Mouse (Mus musculus) olfactory bulb, adult 2 months (tissue): ENCODE data around the gene Fam227a. TPM values are rescaled to one million over a fixed set of nuclear protein-coding genes. Genes with fewer than 3 reads are reported as not detected.

Source experiments
- H3K27ac ChIP-seq: fragments of 200-500 bp; 2 replicates; pipeline ENCODE4 v1.5.1; 2012; ENCODE audit warnings: low read depth, low read length; ENCODE audit not compliant: insufficient read depth
- H3K4me1 ChIP-seq: fragments of 200-500 bp; 2 replicates; pipeline ENCODE4 v1.6.1; 2012; ENCODE audit warnings: low read length; ENCODE audit not compliant: control insufficient read depth, insufficient read depth
- H3K4me3 ChIP-seq: fragments of 200-500 bp; 2 replicates; pipeline ENCODE4 v1.5.1; 2012; ENCODE audit warnings: mild to moderate bottlenecking, low read depth, low read length, moderate library complexity; ENCODE audit not compliant: insufficient read depth
- CTCF ChIP-seq: fragments of 200-500 bp; IDR thresholded peaks from 2 replicates; pipeline ENCODE4 v1.5.1; 2012; ENCODE audit warnings: low read depth, mild to moderate bottlenecking, low read length, moderate library complexity; ENCODE audit not compliant: insufficient read depth
- POLR2A ChIP-seq: fragments of 200-500 bp; IDR thresholded peaks from 2 replicates; pipeline ENCODE4 v1.6.1; 2012; ENCODE audit warnings: mild to moderate bottlenecking, low read depth, low read length, moderate library complexity; ENCODE audit not compliant: insufficient read depth
- WGBS: fragments of 180-500 bp; shearing (Covaris S2); methylation state at CpG from one replicate; pipeline ENCODE4 v1.1.7; 2018; 5-methylcytosine and 5-hydroxymethylcytosine counted together
- polyA plus RNA-seq: library from polyadenylated mRNA; stranded (reverse); fragments of >200 nt; gene quantifications from 2 replicates; pipeline ENCODE4 v1.2.4, GENCODE M21; 2012; ENCODE audit warnings: low replicate concordance; ENCODE audit not compliant: missing spikeins, insufficient read depth, insufficient read length

Fam227a gene
- polyA plus RNA-seq, 1 experiment = not detected

DNA sequence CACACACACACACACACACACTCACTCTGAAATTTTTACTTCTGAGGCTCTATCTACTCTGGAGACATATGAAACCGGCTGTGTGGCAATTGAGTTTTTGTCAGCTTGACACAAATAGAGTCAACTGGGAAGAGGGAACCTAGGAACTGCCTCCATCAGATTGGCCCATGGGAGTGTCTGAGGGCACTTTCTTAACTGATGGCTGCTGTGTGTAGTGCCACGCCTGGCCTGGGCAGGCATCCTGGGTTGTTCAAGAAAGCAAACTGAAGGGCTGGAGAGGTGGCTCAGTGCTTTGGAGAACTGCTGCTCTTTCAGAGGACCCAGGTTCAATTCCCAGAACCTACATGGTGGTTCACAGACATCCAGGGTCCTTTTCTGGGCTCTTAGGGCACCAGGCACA, 13.3 kb downstream of the Fam227a start:
- WGBS = 85% methylated on average over 2 of the region's 2 CpGs
- peaks cover 8% of the 10 kb centered on the region; the same call in 1 of the 2 replicates for H3K4me1 ChIP-seq

DNA sequence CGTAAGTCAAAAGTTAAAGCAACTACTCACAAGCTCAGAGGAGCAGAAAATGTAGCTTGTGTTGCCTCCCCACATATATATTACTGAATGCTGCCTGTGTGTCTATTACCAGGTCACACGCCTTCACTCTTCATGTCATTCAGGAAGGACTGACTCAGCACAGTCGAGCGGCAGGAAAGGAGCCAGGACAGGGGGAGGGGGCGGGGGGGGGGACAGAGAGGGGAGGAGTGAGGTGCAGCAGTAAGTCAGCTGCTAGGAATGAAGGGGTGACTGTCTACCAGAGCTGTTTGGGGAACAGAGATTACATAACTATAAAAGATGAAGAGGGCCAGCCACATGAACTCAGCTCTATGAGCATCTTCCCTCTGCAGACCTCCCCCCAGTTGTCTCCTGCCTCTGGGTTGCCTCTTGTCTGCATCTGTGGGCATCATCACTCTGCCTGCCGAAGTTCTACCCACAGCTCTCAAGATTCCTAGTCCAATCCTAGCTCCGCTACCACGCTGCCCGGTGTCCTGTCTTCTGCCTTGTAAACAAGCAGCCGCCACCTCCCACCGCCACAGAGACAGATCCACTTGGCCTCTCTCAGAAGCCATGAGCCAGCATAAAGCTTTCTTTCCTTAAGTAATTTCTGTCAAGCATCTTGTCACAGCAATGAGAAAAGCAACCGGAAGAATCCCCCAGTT, 17.5 kb downstream of the Fam227a start:
- no peak for TF ChIP-seq POLR2A
- TF ChIP-seq CTCF = no peak
- Histone ChIP-seq H3K27ac (no peak overlapping the region), H3K4me3 (no peak overlapping the region), H3K4me1 (peaks cover 4% of the 10 kb centered on the region; the same call in 1 of the 2 replicates)
- 53% methylated on average over 12 of the region's 12 CpGs for WGBS

More for the DNA sequence above, 13.3 kb downstream of the Fam227a start:
- Histone ChIP-seq H3K4me3 (no peak overlapping the region), H3K27ac (no peak overlapping the region)
- TF ChIP-seq CTCF (no peak), POLR2A (no peak)

GRCm38 (mm10) chr15:79630471-79630870, 28.3 kb downstream of the Fam227a start:
- WGBS = 87% methylated on average over 2 of the region's 2 CpGs
- H3K27ac ChIP-seq = no peak overlapping the region
- TF ChIP-seq CTCF (no peak), POLR2A (no peak)
- H3K4me1 ChIP-seq = no peaks in the 10 kb centered on the region
- no peak overlapping the region for H3K4me3 ChIP-seq

DNA sequence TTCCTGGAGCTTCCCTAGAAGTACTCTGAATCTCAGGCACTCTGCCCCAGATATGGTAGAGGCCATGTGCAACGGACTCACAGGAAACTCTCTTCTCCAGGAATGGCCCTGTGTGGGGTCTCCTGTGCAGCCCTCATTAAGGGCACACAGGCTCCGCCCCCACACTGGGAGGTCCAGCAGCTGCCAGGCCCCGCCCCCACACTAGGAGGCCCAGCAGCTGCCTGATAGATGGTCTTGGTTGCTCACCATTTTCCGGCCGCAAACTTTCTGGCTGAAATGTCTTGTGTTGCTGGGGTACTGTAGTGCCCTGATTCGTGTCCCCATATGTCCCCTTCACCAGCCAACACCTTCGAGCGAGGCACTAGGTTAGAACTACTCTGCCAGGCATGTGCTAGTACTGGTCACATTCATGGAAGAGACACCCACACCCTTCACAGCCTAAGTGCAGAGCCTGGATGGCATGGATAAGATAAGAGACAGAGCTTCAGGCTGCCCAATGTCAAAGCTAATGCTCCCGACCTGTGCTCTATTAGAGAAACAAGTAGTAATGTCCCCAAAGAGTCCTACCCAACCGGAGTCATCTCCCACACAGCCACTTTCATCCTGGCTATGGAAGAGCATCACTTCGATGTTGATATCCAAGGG, 38.9 kb downstream of the Fam227a start:
- H3K4me3 ChIP-seq = no peak overlapping the region
- H3K4me1 ChIP-seq = no peaks in the 10 kb centered on the region
- H3K27ac ChIP-seq = no peak overlapping the region
- TF ChIP-seq CTCF = no peak
- no peak for TF ChIP-seq POLR2A
- 86% methylated on average over 11 of the region's 11 CpGs for WGBS

DNA sequence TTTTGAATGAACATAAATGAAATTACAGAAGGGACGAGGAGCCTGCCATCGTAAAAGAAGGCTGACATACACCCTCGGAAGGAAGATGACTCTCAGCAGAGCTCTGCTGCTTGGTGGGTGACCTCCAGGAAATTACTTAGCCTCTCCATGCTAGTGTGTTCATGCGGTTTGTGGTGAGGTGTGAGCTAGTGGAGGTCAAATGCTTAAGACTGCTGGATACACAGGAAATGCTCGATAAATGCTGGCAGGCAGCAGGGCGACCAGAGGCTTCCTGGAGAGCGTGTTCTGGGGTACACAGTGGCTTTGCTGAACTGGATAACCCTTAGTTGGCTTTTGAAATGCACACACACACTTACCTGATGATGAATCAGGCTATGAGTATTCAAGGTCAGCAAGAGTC, 40.3 kb downstream of the Fam227a start:
- Histone ChIP-seq H3K4me3 (no peak overlapping the region), H3K27ac (no peak overlapping the region), H3K4me1 (no peaks in the 10 kb centered on the region)
- TF ChIP-seq POLR2A (no peak), CTCF (no peak)
- 93% methylated on average over 7 of the region's 7 CpGs for whole genome bisulfite sequencing

GRCm38 (mm10) chr15:79617135-79617534, 41.6 kb downstream of the Fam227a start:
- TF ChIP-seq CTCF (no peak), POLR2A (no peak)
- H3K27ac ChIP-seq = no peak overlapping the region
- WGBS = 83% methylated on average over 11 of the region's 11 CpGs
- H3K4me1 ChIP-seq = no peaks in the 10 kb centered on the region
- H3K4me3 ChIP-seq = no peak overlapping the region

GRCm38 (mm10) chr15:79616729-79617128, 42.0 kb downstream of the Fam227a start:
- Histone ChIP-seq H3K4me3 (no peak overlapping the region), H3K27ac (no peak overlapping the region), H3K4me1 (no peaks in the 10 kb centered on the region)
- no peak for TF ChIP-seq POLR2A
- TF ChIP-seq CTCF = no peak
- 78% methylated on average over 5 of the region's 5 CpGs for WGBS

DNA sequence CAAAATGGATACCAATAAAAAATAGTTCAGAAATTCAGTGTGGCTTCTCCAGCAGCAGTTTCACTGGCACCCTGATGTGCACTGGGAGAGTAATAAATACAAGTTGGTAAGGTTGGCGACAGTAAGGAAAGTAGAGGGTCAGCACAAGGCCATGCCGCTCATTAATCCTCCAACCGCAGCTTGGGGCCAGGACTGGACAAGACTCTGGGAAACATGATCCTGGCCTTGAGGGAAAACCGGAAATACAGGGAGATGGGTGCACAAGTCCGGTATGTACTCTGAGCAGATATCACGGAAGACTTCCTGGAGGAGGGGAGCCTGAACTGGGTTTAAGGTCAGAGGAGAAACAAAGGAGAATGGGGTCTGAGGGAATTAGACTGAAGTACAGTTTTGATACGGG, 43.3 kb downstream of the Fam227a start:
- TF ChIP-seq CTCF (no peak), POLR2A (no peak)
- WGBS = 87% methylated on average over 7 of the region's 7 CpGs
- Histone ChIP-seq H3K4me3 (no peak overlapping the region), H3K27ac (no peak overlapping the region), H3K4me1 (no peaks in the 10 kb centered on the region)

GRCm38 (mm10) chr15:79609226-79609625, 49.5 kb downstream of the Fam227a start:
- H3K27ac ChIP-seq = no peak overlapping the region
- TF ChIP-seq POLR2A (no peak), CTCF (no peak)
- peaks cover 13% of the 10 kb centered on the region for H3K4me1 ChIP-seq
- WGBS = 99% methylated on average over 2 of the region's 2 CpGs
- no peak overlapping the region for H3K4me3 ChIP-seq

DNA sequence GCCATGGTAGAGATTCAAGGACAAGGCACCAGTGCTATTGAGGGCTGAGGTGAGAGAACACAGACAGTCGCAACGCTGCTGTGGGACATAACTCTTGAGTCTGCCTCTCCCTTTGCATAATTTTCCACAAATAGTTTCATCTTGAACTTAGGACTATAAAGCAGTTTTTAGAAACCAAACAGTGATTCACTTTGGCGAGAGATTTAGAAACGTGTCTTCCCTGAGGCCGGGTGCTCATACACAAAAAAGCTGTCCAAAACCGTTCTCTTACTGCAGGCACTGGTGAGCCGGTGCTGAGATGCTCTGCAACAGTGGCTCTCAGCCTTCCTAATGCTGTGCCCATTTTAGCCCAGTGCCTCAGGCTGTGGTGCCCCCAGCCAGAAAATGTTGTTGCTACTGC, 50.5 kb downstream of the Fam227a start:
- H3K4me1 ChIP-seq = peaks cover 13% of the 10 kb centered on the region
- WGBS = 33% methylated on average over 7 of the region's 7 CpGs
- TF ChIP-seq POLR2A (no peak), CTCF (no peak)
- H3K4me3 ChIP-seq = no peak overlapping the region
- H3K27ac ChIP-seq = peak overlapping the region; percentile 20; the same call in 1 of the 2 replicates
